Mouse (Mus musculus) left cerebral cortex, postnatal 4 days (tissue): ENCODE data around the gene Tmem185a. TPM values are rescaled to one million over a fixed set of nuclear protein-coding genes. Genes with fewer than 3 reads are reported as not detected.
"Not testable (repeated sequence)": the region's sequence is repeated elsewhere in the genome, so short reads cannot be mapped to it uniquely, and the experiment has no call there.

Experiments
- DNase-seq: peaks from one replicate; pipeline ENCODE4 v3.0.0-alpha.2; 2022
- intact Hi-C: fragments of 180-260 bp; cut with DNase I; formaldehyde crosslinking; loops from one replicate; pipeline ENCODE4 v1.15.1; 2025
- total RNA-seq, 2 experiments: library from RNA; stranded (reverse); gene quantifications; 2 replicates each; pipeline ENCODE4 v1.2.3; 2021

Tmem185a gene
- total RNA-seq = 10 to 100 TPM; 29.1 to 32.7 TPM

DNA sequence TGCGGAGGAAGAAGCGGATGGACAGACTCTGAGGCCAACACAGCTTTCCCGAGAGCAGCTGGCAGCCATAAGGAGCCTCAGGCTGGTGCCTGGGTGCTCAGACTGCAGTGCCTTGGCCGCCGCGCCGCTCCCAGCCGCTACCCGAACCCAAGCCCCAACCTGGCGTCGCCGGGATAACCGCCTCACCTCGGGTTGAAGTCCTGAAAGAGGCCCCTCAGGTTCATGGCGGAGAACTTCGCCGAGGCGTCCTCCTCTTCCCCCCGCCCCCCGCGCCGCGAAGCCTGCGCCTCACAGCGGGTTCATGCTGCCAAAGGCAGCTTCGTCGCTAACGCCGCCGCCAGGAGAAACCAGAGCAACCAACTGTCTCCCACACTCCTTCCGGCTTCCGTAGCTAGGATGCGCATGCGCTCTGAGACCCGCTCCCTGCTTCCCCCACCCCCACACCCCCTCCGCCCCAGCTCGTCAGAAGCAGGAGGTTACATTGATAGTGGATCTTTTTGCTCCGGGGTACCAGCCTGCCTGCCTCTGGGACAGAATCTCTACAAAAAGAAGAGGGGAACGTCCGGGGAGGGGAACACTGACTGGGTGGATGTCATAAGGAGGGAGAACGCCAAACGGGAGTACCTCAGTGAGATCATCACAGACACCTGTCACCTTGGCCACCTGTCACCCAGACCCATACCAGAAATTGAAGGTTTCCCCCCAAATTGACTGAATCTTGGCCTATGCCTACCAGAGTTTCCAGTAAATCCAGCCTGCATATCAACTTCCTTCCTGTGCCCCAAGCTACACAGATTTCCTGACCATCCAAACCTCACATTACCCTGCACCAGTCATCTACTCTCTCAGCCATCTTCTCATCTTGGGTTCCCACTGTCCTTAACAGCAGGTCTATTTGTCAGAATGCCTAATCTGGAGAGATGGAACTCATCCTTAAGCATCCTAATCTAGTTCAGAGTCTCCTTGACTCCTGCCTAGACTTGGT is at the start of gene Tmem185a:
Gene Tmem185a, minus strand, starts transcription at position 389 of the 985 bp plus-strand sequence.
- DNase-seq = peak; percentile 86
- intact Hi-C loops = loop anchor here (10.0 kb wide), 1 partner anchor 92 kb away; the partner anchor contains the start of gene 1110012L19Rik

DNA sequence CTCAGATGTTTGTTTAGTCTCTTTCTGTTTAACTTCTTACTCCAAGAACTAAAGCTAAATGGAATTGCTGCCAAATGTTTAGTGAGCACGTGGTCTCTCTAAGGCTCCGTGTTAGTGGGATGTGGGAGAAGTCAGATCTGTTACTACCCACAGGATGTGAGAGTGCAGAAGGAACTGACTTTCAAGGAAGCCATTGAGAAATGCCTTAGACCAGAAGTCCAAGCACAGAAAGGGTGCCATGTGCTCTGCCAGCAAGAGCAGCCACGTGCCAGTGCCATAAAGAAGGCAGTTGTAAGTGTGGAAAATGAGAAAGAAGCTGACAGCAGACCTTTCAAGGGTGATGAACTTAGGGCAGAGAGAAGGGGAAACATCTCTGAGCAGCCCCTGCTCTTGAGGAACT is 37.4 kb upstream of the Tmem185a start:
- intact Hi-C loops, DNase-seq: not testable (repeated sequence)

DNA sequence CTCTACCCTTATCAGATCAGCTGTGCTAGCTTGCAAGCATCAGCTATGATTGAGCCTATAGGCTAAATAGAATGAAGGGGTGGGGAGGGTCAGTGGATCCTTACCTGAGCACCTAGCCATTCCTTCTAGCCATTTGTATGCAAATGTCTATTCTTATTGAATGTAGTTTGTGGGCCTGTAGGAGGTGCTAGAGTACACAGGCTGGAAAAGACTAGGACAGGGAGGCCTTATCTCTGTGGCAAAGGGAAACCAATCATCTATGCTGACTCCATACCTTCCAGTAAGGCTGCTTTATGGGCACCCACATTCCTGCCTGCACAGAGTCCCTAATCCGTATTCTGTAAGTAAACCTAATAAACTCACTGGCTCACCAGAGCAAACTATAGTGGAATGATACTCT is 10.3 kb upstream of the Tmem185a start:
- DNase-seq, intact Hi-C loops: not testable (repeated sequence)

GRCm38 (mm10) chrX:70482154-70482553 is 5.2 kb upstream of the Tmem185a start:
- intact Hi-C loops = no loop called here

GRCm38 (mm10) chrX:70478701-70479100 is 1.7 kb upstream of the Tmem185a start:
- DNase-seq = no peak
- intact Hi-C loops = loop anchor here (10.0 kb wide), 1 partner anchor 94 kb away; the partner anchor contains the start of gene 1110012L19Rik

More at GRCm38 (mm10) chrX:70482154-70482553, 5.2 kb upstream of the Tmem185a start:
- no peak for DNase-seq

GRCm38 (mm10) chrX:70475215-70475765 is 1.7 kb downstream of the Tmem185a start:
- no peak for DNase-seq
- intact Hi-C loops = loop anchor here (10.0 kb wide), 1 partner anchor 90 kb away; the partner anchor contains the start of gene 1110012L19Rik

GRCm38 (mm10) chrX:70466897-70467296 is 10.1 kb downstream of the Tmem185a start:
- DNase-seq = no peak
- intact Hi-C loops = no loop called here

DNA sequence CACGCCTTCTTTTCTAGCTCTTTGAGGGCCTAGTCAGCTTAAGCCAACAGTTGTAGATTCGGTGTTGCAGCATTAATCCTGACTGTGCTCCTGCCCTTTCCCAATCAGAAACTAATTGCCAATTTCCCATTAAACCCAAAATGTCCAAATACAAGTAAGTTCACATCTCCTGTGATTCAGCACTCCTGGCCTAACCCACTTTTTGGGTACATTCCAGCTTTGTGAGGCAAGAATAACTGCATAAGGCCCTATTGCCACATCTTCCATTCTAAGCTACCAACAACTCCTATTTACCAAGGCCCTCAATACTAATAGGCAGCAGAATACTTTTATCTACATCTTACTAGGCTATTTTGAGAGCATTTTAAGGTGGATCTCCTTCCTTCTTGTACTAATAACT is 11.5 kb downstream of the Tmem185a start:
- intact Hi-C loops = no loop called here
- DNase-seq = no peak

GRCm38 (mm10) chrX:70463621-70464020 is 13.4 kb downstream of the Tmem185a start:
- DNase-seq = no peak
- intact Hi-C loops = no loop called here

DNA sequence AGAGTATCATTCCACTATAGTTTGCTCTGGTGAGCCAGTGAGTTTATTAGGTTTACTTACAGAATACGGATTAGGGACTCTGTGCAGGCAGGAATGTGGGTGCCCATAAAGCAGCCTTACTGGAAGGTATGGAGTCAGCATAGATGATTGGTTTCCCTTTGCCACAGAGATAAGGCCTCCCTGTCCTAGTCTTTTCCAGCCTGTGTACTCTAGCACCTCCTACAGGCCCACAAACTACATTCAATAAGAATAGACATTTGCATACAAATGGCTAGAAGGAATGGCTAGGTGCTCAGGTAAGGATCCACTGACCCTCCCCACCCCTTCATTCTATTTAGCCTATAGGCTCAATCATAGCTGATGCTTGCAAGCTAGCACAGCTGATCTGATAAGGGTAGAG is 24.6 kb downstream of the Tmem185a start:
- DNase-seq, intact Hi-C loops: not testable (repeated sequence)

GRCm38 (mm10) chrX:70425473-70425872 is 51.5 kb downstream of the Tmem185a start:
- intact Hi-C loops, DNase-seq: not testable (repeated sequence)

Other genes with a start within 250 kb of the Tmem185a start
- 100 to 1,000 TPM; 295 to 300 TPM for gene Ids, start 112.1 kb downstream of the Tmem185a start, total RNA-seq
- gene 1110012L19Rik, start 91.3 kb downstream of the Tmem185a start, total RNA-seq = 10 to 100 TPM; 20.8 to 26.2 TPM